Mouse (Mus musculus) testis, adult 10 weeks (tissue): ENCODE measurements around the gene Map3k3. TPM values are rescaled to one million over a fixed set of nuclear protein-coding genes. Genes with fewer than 3 reads are reported as not detected.

Source experiments
- polyA plus RNA-seq: library from polyadenylated mRNA; stranded (reverse); fragments of 350-450 nt; fragmentation: Illumina TruSeq; extraction: RNeasy Lipid Tissue Mini Kit (QIAGEN cat#74804); gene quantifications from one replicate; pipeline ENCODE4 v1.2.3, GENCODE M21; 2014; ENCODE audit warnings: low read depth, low replicate concordance

Gene Map3k3
- polyA plus RNA-seq: 4.4 TPM

GRCm38 (mm10) chr11:106083708-106084701 lies at the start of gene Map3k3:
TSS of gene Map3k3 (plus strand) at chr11:106084613.

DNA sequence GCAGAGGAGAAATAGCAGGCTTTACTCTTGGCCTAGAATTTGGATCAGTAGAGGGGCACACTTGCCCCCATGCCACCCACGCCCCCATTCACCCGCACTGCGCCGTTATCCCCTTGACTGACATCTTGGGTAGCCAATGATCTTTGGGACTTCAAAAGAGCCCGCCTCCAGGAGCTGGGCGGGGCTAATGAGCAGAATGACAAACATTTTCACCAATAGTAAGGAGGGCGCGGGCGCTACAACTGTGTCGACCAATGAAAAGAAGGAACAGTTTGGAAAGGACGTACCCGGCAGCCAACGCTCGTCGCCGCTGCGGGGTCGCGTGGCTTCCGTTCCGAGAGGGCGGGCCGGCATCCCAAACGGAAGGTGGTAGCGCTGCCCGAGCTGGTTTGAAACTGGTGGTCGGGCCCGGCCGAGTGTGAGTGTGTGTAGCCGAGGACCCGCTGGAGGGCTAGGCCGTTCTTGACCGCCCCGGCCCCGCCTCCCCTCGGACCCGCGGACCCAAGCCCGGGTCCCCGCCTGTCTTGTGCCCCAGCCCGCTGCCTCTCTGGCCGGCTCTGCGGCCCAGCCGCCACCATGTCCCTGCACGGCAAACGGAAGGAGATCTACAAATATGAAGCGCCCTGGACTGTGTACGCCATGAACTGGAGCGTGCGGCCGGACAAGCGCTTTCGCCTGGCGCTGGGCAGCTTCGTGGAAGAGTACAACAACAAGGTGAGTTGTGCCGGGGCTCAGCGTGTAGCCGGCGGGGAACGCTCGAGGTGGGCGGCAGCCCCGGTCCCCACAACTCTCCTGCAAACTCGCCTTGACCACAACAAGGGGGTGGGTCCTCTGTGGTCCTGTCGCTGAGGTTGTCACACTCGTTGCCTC lies 47.6 kb upstream of the Map3k3 start, which contains the start of gene Dcaf7:
Dcaf7 (plus strand) TSS at position 325 of the 870 bp plus-strand sequence.

GRCm38 (mm10) chr11:106065923-106066571 lies 18.4 kb upstream of the Map3k3 start, which contains the start of gene Taco1:
TSS of gene Taco1 (plus strand) at chr11:106066061.

DNA sequence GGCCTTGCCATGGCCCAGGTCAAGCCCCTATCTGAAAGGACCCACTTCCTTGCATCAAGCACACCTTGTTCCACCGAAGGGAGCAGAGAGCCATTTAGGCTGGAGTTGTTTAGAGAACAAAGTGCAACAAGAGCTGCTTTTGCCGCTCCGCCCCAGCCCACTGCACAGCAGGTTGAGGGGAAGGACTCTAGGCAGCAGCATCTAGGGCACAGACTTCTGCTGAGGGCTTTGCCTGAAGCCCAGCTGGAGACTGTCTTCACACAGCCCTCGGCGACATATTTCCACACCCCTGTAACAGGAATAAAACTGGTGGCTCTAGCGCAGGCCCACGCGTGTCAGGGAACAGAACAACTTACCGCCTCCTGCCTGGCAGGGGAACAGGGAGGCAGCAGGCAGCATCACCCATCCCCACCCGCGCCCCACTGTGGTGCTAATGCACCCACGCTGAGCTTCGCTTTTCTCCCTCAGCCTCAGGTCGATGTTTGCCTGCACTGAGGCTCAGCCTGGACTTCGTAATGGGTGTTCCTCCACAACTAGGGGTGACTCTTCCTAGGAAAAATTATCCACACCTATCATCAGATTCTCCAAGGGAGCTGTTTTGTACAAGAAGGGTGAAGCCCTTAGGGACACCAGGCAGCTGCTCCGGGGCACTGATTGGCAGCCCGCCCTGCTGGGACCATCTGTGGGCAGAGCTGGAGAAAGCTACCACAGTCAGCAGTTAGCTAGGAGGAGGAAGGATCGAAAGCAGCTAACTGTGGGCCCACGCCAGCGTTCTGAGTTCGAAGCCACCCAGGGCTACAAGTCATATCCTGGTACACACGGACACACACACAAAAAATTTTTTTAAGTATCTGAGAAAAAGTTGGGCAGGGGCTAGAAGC lies 76.7 kb downstream of the Map3k3 start, which contains the start of the genes Gm10840 and Limd2:
Gm10840 (plus strand) TSS at position 10 of the 881 bp plus-strand sequence.
Limd2 (minus strand) TSS at position 20 of the 881 bp plus-strand sequence.

DNA sequence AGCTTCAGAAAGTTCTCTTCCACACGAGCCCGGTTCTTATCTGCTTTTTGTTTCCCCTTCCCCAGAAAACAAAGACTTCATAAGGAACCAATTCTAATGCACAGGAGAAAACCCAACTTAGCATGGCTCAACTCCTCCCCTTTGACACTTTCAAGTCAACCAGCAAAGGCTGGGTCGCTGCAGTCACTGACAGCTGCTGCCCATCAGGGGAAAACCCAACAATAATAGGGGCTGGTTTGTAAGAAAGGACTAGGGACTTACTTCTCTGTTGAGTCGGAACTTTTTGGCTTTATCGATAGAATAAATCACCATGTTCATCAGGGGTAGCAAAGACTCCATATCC lies 117.7 kb downstream of the Map3k3 start, which contains the start of gene Strada:
Strada (minus strand) TSS at position 46 of the 343 bp plus-strand sequence.

Other genes starting within 250 kb of the Map3k3 start
- gene Cyb561, start 131.3 kb upstream of the Map3k3 start, polyA plus RNA-seq: 5.1 TPM
- 208 TPM for gene Ace, start 116.7 kb upstream of the Map3k3 start, polyA plus RNA-seq
- gene Ace3, start 89.9 kb upstream of the Map3k3 start, polyA plus RNA-seq: 19.8 TPM
- not detected for gene Kcnh6, start 76.5 kb upstream of the Map3k3 start, polyA plus RNA-seq
- gene Dcaf7, start 47.7 kb upstream of the Map3k3 start, polyA plus RNA-seq: 26.9 TPM
- 2.2 TPM for gene Taco1, start 18.6 kb upstream of the Map3k3 start, polyA plus RNA-seq
- 1.4 TPM for gene Gm10840, start 76.2 kb downstream of the Map3k3 start, polyA plus RNA-seq
- 106 TPM for gene Limd2, start 76.2 kb downstream of the Map3k3 start, polyA plus RNA-seq
- gene Strada, start 117.6 kb downstream of the Map3k3 start, polyA plus RNA-seq: 72.2 TPM
- gene Ccdc47, start 131.7 kb downstream of the Map3k3 start, polyA plus RNA-seq: 42.5 TPM
- 47.3 TPM for gene Ddx42, start 132.3 kb downstream of the Map3k3 start, polyA plus RNA-seq
- 18.6 TPM for gene Ftsj3, start 171.5 kb downstream of the Map3k3 start, polyA plus RNA-seq
- gene Psmc5, start 171.5 kb downstream of the Map3k3 start, polyA plus RNA-seq: 40.5 TPM
- gene Smarcd2, start 188.4 kb downstream of the Map3k3 start, polyA plus RNA-seq: 13.1 TPM
- gene Tcam1, start 192.1 kb downstream of the Map3k3 start, polyA plus RNA-seq: 34.8 TPM
- gene Gh, start 217.3 kb downstream of the Map3k3 start, polyA plus RNA-seq: not detected
- not detected for gene Cd79b, start 230.1 kb downstream of the Map3k3 start, polyA plus RNA-seq